Mouse (Mus musculus) layer of hippocampus, adult 2 months (tissue): ENCODE measurements around the gene Mta1. TPM values are rescaled to one million over a fixed set of nuclear protein-coding genes. Genes with fewer than 3 reads are reported as not detected.

Source experiments
- DNase-seq, 2 experiments: peaks; one replicate each; pipeline ENCODE4 v3.0.0; 2022; ENCODE audit warnings: low spot score in 2 of 2
- H3K27ac ChIP-seq: fragments of 200-600 bp; 2 replicates; pipeline ENCODE4 v1.8.1; 2022
- H3K4me3 ChIP-seq: fragments of 200-600 bp; 2 replicates; pipeline ENCODE4 v1.8.1; 2022; ENCODE audit warnings: mild to moderate bottlenecking
- CTCF ChIP-seq: fragments of 200-600 bp; conservative IDR thresholded peaks from 2 replicates; pipeline ENCODE4 v1.8.1; 2022; ENCODE audit warnings: antibody characterized with exemption, mild to moderate bottlenecking, moderate library complexity
- microRNA-seq, 2 experiments: library from miRNA; unstranded; fragments of <30 nt; microRNA quantifications; one replicate each; pipeline ENCODE4 v1.2.0; 2021
- total RNA-seq, 2 experiments: library from RNA; stranded (reverse); gene quantifications; 2 replicates each; pipeline ENCODE4 v1.2.3; 2021

Mta1 gene
- total RNA-seq, 2 experiments from 2014 or later: 76.0 to 76.9 TPM

DNA sequence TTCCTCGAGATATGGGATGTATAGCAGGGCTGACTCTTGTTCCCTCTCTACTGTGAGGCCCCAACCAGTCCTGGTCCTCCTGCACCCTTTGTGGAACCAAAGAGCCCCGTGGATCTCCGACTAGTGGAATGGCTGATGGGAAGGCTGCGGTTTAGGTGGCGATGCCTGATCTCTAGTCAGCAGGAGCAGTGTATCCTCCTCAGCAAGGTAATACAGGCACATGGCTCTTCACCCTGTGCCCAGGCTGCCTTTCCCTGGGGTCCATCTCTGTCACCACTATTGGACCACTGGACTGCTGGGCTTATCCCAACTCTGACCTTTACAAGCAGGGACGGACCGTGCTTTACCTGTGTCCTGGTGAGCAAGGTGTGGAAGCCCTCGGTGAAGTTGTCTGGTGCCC lies 59.4 kb downstream of the Mta1 start:
- no peak overlapping the region for H3K4me3 ChIP-seq
- H3K27ac ChIP-seq: no peak overlapping the region
- DNase-seq: no peak
- TF ChIP-seq CTCF: no peak

DNA sequence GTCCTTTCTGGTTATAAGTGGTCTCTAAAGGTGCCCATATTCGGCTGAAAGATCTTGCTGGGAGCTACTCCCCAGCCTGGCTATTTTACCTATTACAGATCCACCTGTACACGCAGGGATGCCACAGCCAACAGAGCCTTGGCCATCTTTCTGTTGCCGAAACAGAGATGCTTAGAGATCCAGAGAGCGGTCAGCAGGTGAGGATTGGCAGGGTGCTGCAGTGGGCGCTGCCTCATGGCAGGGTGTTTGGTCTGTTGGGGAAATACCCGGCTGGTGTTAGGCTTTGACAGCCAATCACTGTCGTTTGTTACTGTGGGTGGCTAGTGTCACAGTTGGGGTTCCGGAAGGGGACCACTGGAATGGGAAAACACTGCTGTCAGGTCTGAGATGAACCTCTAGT lies 59.9 kb downstream of the Mta1 start:
- Histone ChIP-seq H3K4me3 (no peak overlapping the region), H3K27ac (no peak overlapping the region)
- DNase-seq: no peak
- TF ChIP-seq CTCF: no peak

DNA sequence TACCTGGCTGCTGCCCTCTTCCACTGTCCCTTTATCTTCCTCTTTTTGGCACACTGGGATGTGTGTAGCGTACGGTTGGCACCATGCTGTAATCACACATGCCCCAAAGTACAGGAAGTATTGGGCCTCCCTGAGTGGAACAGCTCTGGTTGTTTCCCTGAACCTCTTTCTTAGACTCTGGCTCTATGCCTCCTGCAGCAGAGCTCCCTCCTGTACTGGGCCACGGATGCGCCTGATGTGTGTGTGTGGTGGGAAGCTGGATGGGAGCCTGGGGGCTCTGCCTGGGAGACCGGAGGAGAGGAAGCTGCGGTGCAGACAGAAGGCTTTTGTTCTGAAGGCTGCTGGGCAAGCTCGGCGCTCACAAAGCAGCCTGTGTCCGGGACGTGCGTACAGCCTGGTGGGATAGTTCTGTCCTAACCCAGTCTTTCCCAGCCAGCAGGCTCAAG lies 65.5 kb downstream of the Mta1 start:
- Histone ChIP-seq H3K4me3 (no peak overlapping the region), H3K27ac (peak overlapping the region; percentile 87)
- TF ChIP-seq CTCF: no peak
- peak; percentile 43 to 63 for DNase-seq

GRCm38 (mm10) chr12:113168031-113168536 lies 70.0 kb downstream of the Mta1 start:
- no peak for TF ChIP-seq CTCF

DNA sequence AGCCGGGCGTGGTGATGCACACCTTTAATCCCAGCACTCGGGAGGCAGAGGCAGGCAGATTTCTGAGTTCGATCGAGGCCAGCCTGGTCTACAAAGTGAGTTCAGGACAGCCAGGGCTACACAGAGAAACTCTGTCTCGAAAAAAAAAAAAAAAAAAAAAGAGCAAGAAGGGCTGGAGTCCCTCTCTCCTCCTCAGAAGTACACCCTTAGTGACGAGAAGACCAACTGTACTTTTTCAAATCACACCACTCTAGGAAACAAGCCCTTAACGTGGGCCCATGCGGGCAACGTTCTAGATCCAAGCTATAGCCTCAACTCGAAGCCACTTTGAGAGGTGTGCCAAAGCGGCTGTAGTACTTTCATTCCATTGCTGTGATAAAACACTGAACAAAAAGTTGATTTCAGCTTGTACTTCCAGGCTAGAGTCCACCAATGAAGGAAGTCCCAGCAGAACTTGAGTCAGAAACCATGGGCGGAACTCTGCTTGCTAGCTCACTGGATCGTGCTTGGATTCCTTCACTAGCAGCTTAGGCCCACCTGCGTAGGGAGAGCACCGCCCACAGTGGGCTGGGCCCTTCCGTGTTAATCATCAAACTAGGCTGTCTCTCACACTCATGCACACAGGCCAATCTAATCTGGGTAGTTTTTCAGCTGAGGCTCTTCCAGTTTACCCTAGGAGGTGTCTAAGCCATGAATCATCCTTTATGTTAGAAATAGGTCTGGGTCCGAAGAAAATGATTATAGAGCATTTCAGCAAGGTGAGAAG lies 79.1 kb downstream of the Mta1 start:
- no peak for DNase-seq
- H3K4me3 ChIP-seq: no peak overlapping the region
- no peak overlapping the region for H3K27ac ChIP-seq
- TF ChIP-seq CTCF: no peak

More at GRCm38 (mm10) chr12:113168031-113168536, 70.0 kb downstream of the Mta1 start:
- no peak for DNase-seq
- no peak overlapping the region for H3K27ac ChIP-seq
- no peak overlapping the region for H3K4me3 ChIP-seq

GRCm38 (mm10) chr12:113181020-113181419 lies 82.9 kb downstream of the Mta1 start:
- Histone ChIP-seq H3K27ac (no peak overlapping the region), H3K4me3 (no peak overlapping the region)
- TF ChIP-seq CTCF: no peak
- DNase-seq: no peak

DNA sequence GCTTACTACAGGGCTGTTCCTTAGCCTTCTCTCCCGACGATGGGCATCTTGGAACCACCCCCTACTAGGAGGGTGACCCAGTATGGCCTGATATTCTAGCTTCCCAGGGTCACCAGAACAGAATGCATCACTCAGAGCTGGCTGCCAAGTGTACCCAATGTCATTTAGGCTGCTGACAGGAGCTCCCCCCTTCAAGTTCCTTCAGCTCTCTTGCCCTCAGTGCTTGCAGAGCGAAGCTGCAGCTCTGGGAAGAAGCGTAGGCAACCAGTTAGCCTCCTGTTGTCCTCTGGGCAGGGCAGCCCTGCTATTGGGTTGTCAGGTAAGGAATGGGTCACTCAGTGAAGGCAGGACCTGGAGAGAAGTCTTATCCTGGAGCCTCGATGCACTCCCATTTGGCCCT lies 86.9 kb downstream of the Mta1 start:
- DNase-seq: no peak
- TF ChIP-seq CTCF: no peak
- H3K27ac ChIP-seq: no peak overlapping the region
- H3K4me3 ChIP-seq: no peak overlapping the region

DNA sequence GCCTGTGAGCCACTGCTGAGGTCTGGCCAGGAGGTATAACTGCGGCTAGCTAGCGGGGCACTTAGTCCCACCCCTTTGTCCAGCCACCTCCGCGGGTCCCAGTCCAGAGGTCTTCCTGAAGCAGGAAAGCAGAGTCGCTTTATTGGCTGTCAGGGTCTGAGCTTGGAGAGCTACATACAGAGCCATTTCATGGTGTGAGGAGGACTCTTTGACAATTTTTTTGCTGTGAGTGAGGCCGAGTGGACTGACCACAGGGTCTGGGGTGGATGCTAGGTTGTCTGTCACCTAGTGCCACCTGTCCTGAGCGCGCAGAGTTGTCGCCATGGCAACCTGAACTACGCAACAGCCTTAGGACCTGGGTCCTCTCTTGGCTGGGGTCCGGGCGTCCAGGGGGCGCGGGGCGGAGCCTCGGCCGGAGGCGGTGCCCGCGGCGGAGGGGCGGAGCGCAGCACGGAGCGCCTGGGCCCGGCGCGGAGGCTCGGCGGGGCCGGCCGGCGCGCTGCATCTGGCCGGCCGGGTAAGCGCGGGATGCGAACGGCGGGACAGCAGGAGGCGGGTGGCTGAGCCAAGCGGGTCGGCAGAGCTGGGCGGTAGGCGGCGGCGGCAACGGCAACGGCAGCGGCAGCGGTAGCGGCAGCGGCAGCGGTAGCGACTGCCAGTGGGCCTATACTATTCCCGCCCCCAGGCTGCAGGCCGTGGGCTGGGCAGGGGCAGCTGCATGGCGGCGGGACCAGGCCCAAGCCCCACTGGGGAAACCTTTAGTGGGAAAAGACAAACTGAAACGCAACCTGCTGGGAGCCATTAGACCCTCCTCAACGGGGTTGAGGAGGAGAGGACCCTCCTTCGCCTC lies 87.6 kb downstream of the Mta1 start, which contains the start of gene Tmem121:
Gene Tmem121, plus strand, starts transcription at position 489 of the 850 bp plus-strand sequence.
- peak within 1 kb of the TSS; percentile 84 for H3K27ac ChIP-seq
- DNase-seq: peak in 1 of 2 experiments; percentile 36
- no peak for TF ChIP-seq CTCF
- H3K4me3 ChIP-seq: peak within 1 kb of the TSS; percentile 69

DNA sequence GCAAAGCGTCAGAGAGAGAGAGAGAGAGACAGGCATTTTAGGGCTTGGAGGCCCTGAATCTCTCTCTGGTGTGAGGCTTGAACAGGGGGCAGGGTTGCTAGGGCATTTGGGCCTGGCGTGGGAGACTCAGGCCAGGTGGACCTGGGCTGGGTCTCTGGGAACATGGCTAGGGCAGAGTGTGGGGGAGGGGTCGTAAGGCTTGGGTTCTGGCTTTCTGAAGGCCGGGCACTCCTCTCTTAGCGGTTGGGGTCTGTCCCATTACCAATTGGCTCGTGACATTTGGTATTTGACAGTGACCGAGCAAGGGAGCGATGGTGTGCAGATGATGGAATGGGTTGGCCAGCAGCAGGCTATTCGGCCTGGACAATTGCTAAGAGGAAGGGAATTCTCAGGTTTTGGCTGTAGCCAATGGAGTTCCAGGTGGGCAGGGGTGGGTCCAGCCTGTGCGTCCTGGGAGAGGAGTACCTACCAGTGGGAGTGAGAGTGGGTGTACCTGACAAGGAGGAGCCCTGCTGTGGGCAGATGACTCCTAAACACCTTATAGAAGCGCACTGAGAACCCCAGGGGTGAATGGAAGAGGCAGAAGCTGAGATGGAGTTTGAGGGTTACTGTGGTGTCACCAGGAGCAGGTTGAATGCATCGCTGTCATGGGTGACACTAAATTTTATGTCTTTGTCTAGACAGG lies 88.4 kb downstream of the Mta1 start:
- Histone ChIP-seq H3K4me3 (peak overlapping the region; percentile 69), H3K27ac (peak overlapping the region; percentile 84)
- DNase-seq: no peak
- TF ChIP-seq CTCF: no peak

Small RNA genes within 50 kb of the gene (microRNA-seq; reads per million reads assigned to microRNA genes)
- gene Gm44471: 0 to 0.32 reads per million in 2 experiments

Other genes with a start within 250 kb of the Mta1 start
- not detected for gene Gpr132, start 230.1 kb upstream of the Mta1 start, total RNA-seq
- 10 to 100 TPM; 44.1 to 52.1 TPM for gene Jag2, start 168.5 kb upstream of the Mta1 start, total RNA-seq
- gene Nudt14, start 156.2 kb upstream of the Mta1 start, total RNA-seq: 10 to 100 TPM in 1 of 2 experiments, 1 to 10 TPM in 1; 9.8 to 10.1 TPM
- 10 to 100 TPM; 55.8 to 55.9 TPM for gene Btbd6, start 121.8 kb upstream of the Mta1 start, total RNA-seq
- gene Brf1, start 97.6 kb upstream of the Mta1 start, total RNA-seq: 10 to 100 TPM; 55.6 to 57.4 TPM
- 10 to 100 TPM; 79.6 to 81.8 TPM for gene Pacs2, start 83.8 kb upstream of the Mta1 start, total RNA-seq
- 1 to 10 TPM in 1 of 2 experiments, under 1 TPM in 1; 0.81 to 2.1 TPM for gene Tex22, start 23.8 kb upstream of the Mta1 start, total RNA-seq
- gene Crip2, start 42.0 kb downstream of the Mta1 start, total RNA-seq: 10 to 100 TPM; 90.3 to 99.5 TPM
- 10 to 100 TPM; 11.9 to 12.9 TPM for gene Crip1, start 48.0 kb downstream of the Mta1 start, total RNA-seq
- gene Tedc1, start 58.1 kb downstream of the Mta1 start, total RNA-seq: 1 to 10 TPM; 1.3 to 1.4 TPM
- 10 to 100 TPM; 19.7 to 20.7 TPM for gene Tmem121, start 87.7 kb downstream of the Mta1 start, total RNA-seq